Mouse (Mus musculus) gonadal fat pad, adult 2 months (tissue): Measurements from ENCODE around the gene Cers2. TPM values are rescaled to one million over a fixed set of nuclear protein-coding genes. Genes with fewer than 3 reads are reported as not detected.
A peak's percentile ranks its signal among the peaks of the same experiment; 100 is the strongest.
"Not testable (repeated sequence)": the region's sequence is repeated elsewhere in the genome, so short reads cannot be mapped to it uniquely, and the experiment has no call there.

Experiments used
- DNase-seq: peaks from one replicate; pipeline ENCODE4 v3.0.0-alpha.2; 2012; ENCODE audit warnings: low read depth
- polyA plus RNA-seq: library from polyadenylated mRNA; depleted of rRNA; stranded (reverse); fragments of >200 nt; gene quantifications from 2 replicates; pipeline ENCODE4 v1.2.3, GENCODE M21; 2012

The Cers2 gene
- polyA plus RNA-seq, 1 experiment = 92.9 TPM

- DNase-seq = peak; percentile 90
Observed at GRCm38 (mm10) chr3:95317414-95318080, 3.0 kb downstream of the Cers2 start.

GRCm38 (mm10) chr3:95318548-95318947, 4.0 kb downstream of the Cers2 start:
- no peak for DNase-seq

- no peak for DNase-seq
Observed at GRCm38 (mm10) chr3:95319110-95319509, 4.5 kb downstream of the Cers2 start.

GRCm38 (mm10) chr3:95319701-95320625, 5.4 kb downstream of the Cers2 start:
- DNase-seq = no peak

- no peak for DNase-seq
Observed at GRCm38 (mm10) chr3:95323429-95323828, 8.8 kb downstream of the Cers2 start.

GRCm38 (mm10) chr3:95324454-95325144, 10.0 kb downstream of the Cers2 start:
- DNase-seq = no peak

- DNase-seq = peak; percentile 84
Observed at GRCm38 (mm10) chr3:95328803-95329404, 14.3 kb downstream of the Cers2 start.

- no peak for DNase-seq
Observed at GRCm38 (mm10) chr3:95331528-95331927, 16.9 kb downstream of the Cers2 start.

GRCm38 (mm10) chr3:95337345-95337744, 22.8 kb downstream of the Cers2 start:
- no peak for DNase-seq

GRCm38 (mm10) chr3:95338251-95338650, 23.7 kb downstream of the Cers2 start:
- no peak for DNase-seq

- DNase-seq = not testable (repeated sequence)
Observed at GRCm38 (mm10) chr3:95343356-95344000, 28.9 kb downstream of the Cers2 start.

GRCm38 (mm10) chr3:95346454-95346853, 31.9 kb downstream of the Cers2 start:
- DNase-seq = no peak

- not testable (repeated sequence) for DNase-seq
Observed at GRCm38 (mm10) chr3:95348343-95348742, 33.8 kb downstream of the Cers2 start.

GRCm38 (mm10) chr3:95349491-95349890, 34.9 kb downstream of the Cers2 start:
- no peak for DNase-seq

- DNase-seq = not testable (repeated sequence)
Observed at GRCm38 (mm10) chr3:95355911-95356544, 41.4 kb downstream of the Cers2 start.

GRCm38 (mm10) chr3:95356701-95357449, 42.3 kb downstream of the Cers2 start, which contains the start of gene Setdb1:
TSS of gene Setdb1 (minus strand) at chr3:95357202.
- peak; percentile 55 for DNase-seq

GRCm38 (mm10) chr3:95357746-95358145, 43.2 kb downstream of the Cers2 start:
- no peak for DNase-seq

GRCm38 (mm10) chr3:95360276-95360675, 45.7 kb downstream of the Cers2 start:
- DNase-seq = not testable (repeated sequence)

GRCm38 (mm10) chr3:95370101-95370500, 55.5 kb downstream of the Cers2 start:
- no peak for DNase-seq
